Mouse (Mus musculus) CH12.LX (cell line): ENCODE measurements around the gene Hibch. TPM values are rescaled to one million over a fixed set of nuclear protein-coding genes. Genes with fewer than 3 reads are reported as not detected.

Source experiments
- DNase-seq: peaks from one replicate; pipeline ENCODE4 v3.0.0-alpha.2; 2013; ENCODE audit errors: extremely low read depth
- H3K27ac ChIP-seq: 2 replicates; pipeline ENCODE4 v1.5.1; 2012; ENCODE audit warnings: low read depth, mild to moderate bottlenecking, control low read depth, moderate library complexity; ENCODE audit not compliant: insufficient read depth
- H3K27me3 ChIP-seq: replicated peaks from 2 replicates; pipeline ENCODE3; 2012; ENCODE audit warnings: inconsistent platforms
- H3K36me3 ChIP-seq, 2 experiments: replicated peaks in 1 of 2; 2 replicates each; pipeline versions ENCODE3 to v1.6.1; 2012; ENCODE audit warnings: inconsistent platforms in 1 of 2, low read length in 1 of 2, mild to moderate bottlenecking in 1 of 2, mixed read lengths in 1 of 2, moderate library complexity in 1 of 2; ENCODE audit not compliant: control insufficient read depth in 1 of 2, insufficient read depth in 1 of 2
- H3K4me1 ChIP-seq, 2 experiments: 2 replicates each; pipeline ENCODE4 v1.6.1; 2012; ENCODE audit warnings: inconsistent platforms in 1 of 2, moderate library complexity in 1 of 2; ENCODE audit not compliant: insufficient read depth in 2 of 2, control insufficient read depth in 1 of 2
- H3K4me2 ChIP-seq: 2 replicates; pipeline ENCODE4 v1.6.1; 2012; ENCODE audit warnings: low read depth, mild to moderate bottlenecking, control low read depth; ENCODE audit not compliant: poor library complexity, insufficient read depth, severe bottlenecking
- H3K4me3 ChIP-seq, 3 experiments: fragments of 150-350 bp in 1 of 3; sonication (generic) in 1 of 3; replicated peaks in 1 of 3; 2 replicates each; pipeline versions ENCODE3 to v1.5.1; 2011 to 2012; ENCODE audit warnings: low read depth in 2 of 3, low read length in 2 of 3, mild to moderate bottlenecking in 2 of 3, moderate library complexity in 2 of 3, control low read depth in 1 of 3, improper control_type of control experiment in 1 of 3, inconsistent platforms in 1 of 3, mixed read lengths in 1 of 3; ENCODE audit not compliant: poor library complexity in 1 of 3
- H3K79me2 ChIP-seq: replicated peaks from 2 replicates; pipeline ENCODE4 v1.6.1; 2012; ENCODE audit warnings: mild to moderate bottlenecking, moderate library complexity; ENCODE audit not compliant: control insufficient read depth, poor library complexity, insufficient read depth, severe bottlenecking; ENCODE audit errors: extremely low read depth
- H3K9ac ChIP-seq: 2 replicates; pipeline ENCODE4 v1.6.1; 2012; ENCODE audit warnings: low read depth, mild to moderate bottlenecking, control low read depth, moderate library complexity; ENCODE audit not compliant: insufficient read depth
- H3K9me3 ChIP-seq: replicated peaks from 2 replicates; pipeline ENCODE3; 2012; ENCODE audit warnings: low read length, inconsistent platforms, mixed read lengths
- CHD2 ChIP-seq: IDR thresholded peaks from 2 replicates; pipeline ENCODE4 v1.6.1; 2011; ENCODE audit warnings: low read length, improper control_type of control experiment
- CTCF ChIP-seq, 2 experiments: IDR thresholded peaks in 1 of 2; conservative IDR thresholded peaks in 1 of 2; 2 replicates each; pipeline ENCODE4 v1.5.1; 2011 to 2012; ENCODE audit warnings: low read depth in 2 of 2, low read length in 2 of 2, improper control_type of control experiment in 1 of 2, inconsistent platforms in 1 of 2, mild to moderate bottlenecking in 1 of 2, moderate library complexity in 1 of 2
- E2F4 ChIP-seq: IDR thresholded peaks from 2 replicates; pipeline ENCODE4 v1.6.1; 2011; ENCODE audit warnings: low read depth, low read length, improper control_type of control experiment; ENCODE audit not compliant: insufficient replicate concordance
- ELF1 ChIP-seq: IDR thresholded peaks from 2 replicates; pipeline ENCODE4 v1.6.1; 2014; ENCODE audit warnings: low read depth, mild to moderate bottlenecking, inconsistent platforms, low read length, improper control_type of control experiment
- EP300 ChIP-seq: IDR thresholded peaks from 2 replicates; pipeline ENCODE4 v1.6.1; 2011; ENCODE audit warnings: low read length, improper control_type of control experiment
- ETS1 ChIP-seq: conservative IDR thresholded peaks from 2 replicates; pipeline ENCODE4 v1.6.1; 2012; ENCODE audit warnings: low read depth, mild to moderate bottlenecking, inconsistent platforms, low read length, improper control_type of control experiment, moderate library complexity
- HCFC1 ChIP-seq: IDR thresholded peaks from 2 replicates; pipeline ENCODE4 v1.6.1; 2012; ENCODE audit warnings: low read depth, mild to moderate bottlenecking, inconsistent platforms, low read length, improper control_type of control experiment
- JUN ChIP-seq: IDR thresholded peaks from 2 replicates; pipeline ENCODE4 v1.6.1; 2011; ENCODE audit warnings: low read depth, mild to moderate bottlenecking, low read length, improper control_type of control experiment, moderate library complexity; ENCODE audit not compliant: insufficient read depth
- JUND ChIP-seq: conservative IDR thresholded peaks from 2 replicates; pipeline ENCODE4 v1.6.1; 2011; ENCODE audit warnings: low read depth, low read length, improper control_type of control experiment
- KAT2A ChIP-seq: IDR thresholded peaks from 2 replicates; pipeline ENCODE4 v1.6.1; 2012; ENCODE audit warnings: low read length, improper control_type of control experiment, inconsistent platforms; ENCODE audit not compliant: insufficient replicate concordance
- MAX ChIP-seq: IDR thresholded peaks from 2 replicates; pipeline ENCODE4 v1.6.1; 2011; ENCODE audit warnings: low read length, improper control_type of control experiment
- MAZ ChIP-seq: IDR thresholded peaks from 2 replicates; pipeline ENCODE4 v1.6.1; 2012; ENCODE audit warnings: low read depth, mild to moderate bottlenecking, inconsistent platforms, low read length, improper control_type of control experiment, moderate library complexity
- MEF2A ChIP-seq: IDR thresholded peaks from 2 replicates; pipeline ENCODE4 v1.6.1; 2014; ENCODE audit warnings: low read depth, mild to moderate bottlenecking, inconsistent platforms, low read length, improper control_type of control experiment, borderline replicate concordance
- MXI1 ChIP-seq: IDR thresholded peaks from 2 replicates; pipeline ENCODE4 v1.6.1; 2011; ENCODE audit warnings: mild to moderate bottlenecking, low read depth, low read length, improper control_type of control experiment
- MYC ChIP-seq: IDR thresholded peaks from 2 replicates; pipeline ENCODE4 v1.6.1; 2011; ENCODE audit warnings: low read depth, mild to moderate bottlenecking, improper control_type of control experiment, low read length
- NELFE ChIP-seq: IDR thresholded peaks from 2 replicates; pipeline ENCODE4 v1.6.1; 2011; ENCODE audit warnings: low read depth, low read length, improper control_type of control experiment
- NRF1 ChIP-seq: IDR thresholded peaks from 2 replicates; pipeline ENCODE4 v1.6.1; 2014; ENCODE audit warnings: low read depth, mild to moderate bottlenecking, inconsistent platforms, low read length, improper control_type of control experiment, moderate library complexity
- PAX5 ChIP-seq: IDR thresholded peaks from 2 replicates; pipeline ENCODE4 v1.6.1; 2012; ENCODE audit warnings: low read length, inconsistent platforms, mixed read lengths
- RCOR1 ChIP-seq: conservative IDR thresholded peaks from 2 replicates; pipeline ENCODE4 v1.6.1; 2012; ENCODE audit warnings: low read depth, mild to moderate bottlenecking, inconsistent platforms, low read length, improper control_type of control experiment
- SMC3 ChIP-seq: IDR thresholded peaks from 2 replicates; pipeline ENCODE4 v1.6.1; 2011; ENCODE audit warnings: low read depth, low read length, improper control_type of control experiment
- TBP ChIP-seq: conservative IDR thresholded peaks from 2 replicates; pipeline ENCODE4 v1.6.1; 2011; ENCODE audit warnings: low read depth, low read length, improper control_type of control experiment
- UBTF ChIP-seq: IDR thresholded peaks from 2 replicates; pipeline ENCODE4 v1.6.1; 2012; ENCODE audit warnings: low read depth, mild to moderate bottlenecking, inconsistent platforms, low read length, improper control_type of control experiment, moderate library complexity
- USF1 ChIP-seq: IDR thresholded peaks from 2 replicates; pipeline ENCODE4 v1.6.1; 2014; ENCODE audit warnings: low read depth, mild to moderate bottlenecking, inconsistent platforms, low read length, improper control_type of control experiment
- ZNF384 ChIP-seq: IDR thresholded peaks from 2 replicates; pipeline ENCODE4 v1.6.1; 2012; ENCODE audit warnings: low read depth, low read length, improper control_type of control experiment, inconsistent platforms
- dilution Hi-C: fragments of 300-500 bp; cut with MboI; formaldehyde crosslinking; loops from 2 replicates; pipeline ENCODE4 v1.14.3; 2020; ENCODE audit warnings: low sequenced_read_pairs; ENCODE audit not compliant: extremely low pct_unique_long_range_greater_than_20kb, extremely low pct_ligation_motif_present
- in situ Hi-C: fragments of 300-500 bp; cut with MboI; formaldehyde crosslinking; loops from 3 replicates; pipeline ENCODE4 v1.14.3; 2019; ENCODE audit warnings: low sequenced_read_pairs, low pct_ligation_motif_present, low pct_unique_long_range_greater_than_20kb, mixed read lengths
- polyA plus RNA-seq: library from polyadenylated mRNA; unstranded; fragments of >175 nt; gene quantifications from 2 replicates; pipeline ENCODE4 v1.2.1, GENCODE M21; 2012; ENCODE audit warnings: low read depth; ENCODE audit not compliant: insufficient read length
- total RNA-seq, 2 experiments: library from RNA; depleted of rRNA; stranded (reverse); fragments of 300-350 nt in 1 of 2; fragments of >200 nt in 1 of 2; gene quantifications; 2 replicates each; pipeline ENCODE4 v1.2.3; 2012 to 2014

Gene Hibch
- total and polyA plus RNA-seq, 3 experiments, result 17.1 to 32.3 (median 20.6) TPM

GRCm38 (mm10) chr1:52844354-52844753 is 375 bp upstream of the Hibch start:
- DNase-seq, result no peak
- Histone ChIP-seq H3K79me2 (no peaks in the 10 kb centered on the region), H3K27me3 (no peaks in the 10 kb centered on the region), H3K4me1 (peaks cover 4 to 28% of the 10 kb centered on the region in 2 experiments; a peak in 3 of 4 replicates), H3K9ac (peak overlapping the region; percentile 54), H3K36me3 (peaks cover 0 to 5% of the 10 kb centered on the region in 2 experiments), H3K27ac (no peak overlapping the region)
- dilution Hi-C loops, result no loop called here
- TF ChIP-seq JUND, result no peak
- TF ChIP-seq E2F4, result no peak
- TF ChIP-seq PAX5, result no peak
- TF ChIP-seq MEF2A, result no peak
- no peak for TF ChIP-seq JUN
- TF ChIP-seq HCFC1, result no peak
- no peak for TF ChIP-seq MYC
- TF ChIP-seq USF1, result no peak
- no peak for TF ChIP-seq MAX
- no peak for TF ChIP-seq NELFE
- TF ChIP-seq ETS1, result no peak
- TF ChIP-seq EP300, result no peak
- TF ChIP-seq UBTF, result no peak
- TF ChIP-seq TBP, result no peak
- TF ChIP-seq SMC3, result no peak
- TF ChIP-seq MXI1, result no peak
- TF ChIP-seq MAZ, result no peak
- TF ChIP-seq ZNF384, result no peak
- no peak for TF ChIP-seq ELF1
- TF ChIP-seq RCOR1, result no peak
- TF ChIP-seq, all 38 proteins: peak for 0
- in situ Hi-C loops, result loop anchor here (10.0 kb wide), 1 partner anchor 110 kb away; no protein-coding TSS in a partner anchor
- peak overlapping the region; percentile 75 for H3K4me2 ChIP-seq
- no peaks in the 10 kb centered on the region for H3K9me3 ChIP-seq
- H3K4me3 ChIP-seq, result peak overlapping the region in 2 of 3 experiments; percentile 31 to 58

GRCm38 (mm10) chr1:52846556-52846955 is 1.8 kb downstream of the Hibch start:
- no peak for DNase-seq
- Histone ChIP-seq H3K27me3 (no peaks in the 10 kb centered on the region), H3K4me1 (peaks cover 4 to 28% of the 10 kb centered on the region in 2 experiments; a peak in 3 of 4 replicates), H3K4me3 (no peak overlapping the region), H3K27ac (no peak overlapping the region), H3K9ac (no peak overlapping the region), H3K36me3 (peaks cover 0 to 7% of the 10 kb centered on the region in 2 experiments), H3K4me2 (no peak overlapping the region), H3K9me3 (no peaks in the 10 kb centered on the region), H3K79me2 (no peaks in the 10 kb centered on the region)
- dilution Hi-C loops, result no loop called here
- in situ Hi-C loops, result loop anchor here (10.0 kb wide), 1 partner anchor 108 kb away; no protein-coding TSS in a partner anchor
- no peak for TF ChIP-seq MAZ
- no peak for TF ChIP-seq CTCF (conservative IDR thresholded peaks at IDR 0.05 in 1 of 2, IDR thresholded peaks at IDR 0.05 in 1 of 2; ENCODE audit: low read depth in 2 of 2, low read length in 2 of 2)
- no peak for TF ChIP-seq PAX5
- no peak for TF ChIP-seq CHD2
- TF ChIP-seq NRF1, result no peak
- no peak for TF ChIP-seq KAT2A
